Mouse (Mus musculus) lung, adult 2 months (tissue): ENCODE data around the gene Gm21994.
"Not testable (repeated sequence)": the region's sequence is repeated elsewhere in the genome, so short reads cannot be mapped to it uniquely, and the experiment has no call there.

Experiments
- CTCF ChIP-seq: fragments of 200-500 bp; IDR thresholded peaks from 2 replicates; pipeline ENCODE4 v1.5.1; 2011; ENCODE audit warnings: mild to moderate bottlenecking, low read length, control low read depth; ENCODE audit not compliant: insufficient read depth
- POLR2A ChIP-seq: fragments of 200-500 bp; IDR thresholded peaks from 2 replicates; pipeline ENCODE4 v1.6.1; 2011; ENCODE audit warnings: low read depth, mild to moderate bottlenecking, control low read depth, low read length, borderline replicate concordance; ENCODE audit errors: extremely low read depth

DNA sequence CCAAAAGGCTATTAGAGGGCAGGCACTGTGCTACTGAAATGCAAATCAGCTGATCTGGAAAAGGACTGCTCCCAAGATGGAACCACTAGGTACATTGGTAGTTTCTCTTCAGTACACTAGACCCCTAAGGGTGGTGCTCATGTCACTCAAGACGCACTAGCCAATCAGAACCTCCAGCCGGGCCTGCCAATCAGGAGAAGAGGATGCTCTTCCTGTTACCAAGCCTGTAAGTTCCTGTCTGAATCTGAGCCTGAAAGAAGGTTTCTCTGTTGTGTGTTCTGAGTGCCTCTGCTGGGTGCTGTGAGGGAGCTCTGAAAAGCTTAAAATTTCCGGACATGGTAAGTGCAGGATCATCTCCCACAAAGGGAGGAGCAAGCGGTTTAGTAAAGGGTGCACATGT, 1.9 kb upstream of the Gm21994 start, which contains the start of gene Gm14124:
- TF ChIP-seq CTCF, POLR2A: not testable (repeated sequence)
